Mouse (Mus musculus) macrophage (primary cell): Measurements from ENCODE around the gene Ppp4r3b. TPM values are rescaled to one million over a fixed set of nuclear protein-coding genes. Genes with fewer than 3 reads are reported as not detected.

Experiments used
- H3K27ac ChIP-seq: fragments of 350-480 bp; formaldehyde crosslinking; 2 replicates; pipeline ENCODE4 v1.9.0; 2021
- H3K36me3 ChIP-seq: fragments of 350-480 bp; formaldehyde crosslinking; 2 replicates; pipeline ENCODE4 v1.9.0; 2021; ENCODE audit errors: inconsistent target
- H3K4me3 ChIP-seq: fragments of 350-480 bp; formaldehyde crosslinking; 2 replicates; pipeline ENCODE4 v1.9.0; 2021; ENCODE audit errors: inconsistent target
- H3K79me2 ChIP-seq: fragments of 350-480 bp; formaldehyde crosslinking; 2 replicates; pipeline ENCODE4 v1.9.0; 2021; ENCODE audit errors: inconsistent target
- WGBS: methylation state at CpG from one replicate; pipeline ENCODE4 v1.1.7; 2026; ENCODE audit warnings: inconsistent platforms; ENCODE audit not compliant: missing documents; 5-methylcytosine and 5-hydroxymethylcytosine counted together
- polyA plus RNA-seq: library from polyadenylated mRNA; stranded (reverse); fragments of 250-400 nt; gene quantifications from 3 replicates; pipeline ENCODE4 v1.2.4, GENCODE M21; 2018; ENCODE audit warnings: inconsistent platforms
- total RNA-seq, 78 experiments: library from RNA; depleted of rRNA; stranded (reverse); fragments of 250-400 nt; gene quantifications; 1 replicate in 9 of 78; 2 replicates in 24 of 78; 3 replicates in 43 of 78; 4 replicates in 2 of 78; pipeline ENCODE4 v1.2.4; 2018; ENCODE audit warnings: inconsistent platforms in 56 of 78

Gene Ppp4r3b
- total RNA-seq (2018; cell fraction: chromatin; rRNA removed): 100 to 1,000 TPM in 2 of 26 experiments, 10 to 100 TPM in 24; 50.2 to 103 (median 82.6) TPM
- total RNA-seq (2018; cell fraction: cytosol; rRNA removed): 10 to 100 TPM; 35.1 to 59.1 (median 50.9) TPM
- total RNA-seq (2018; cell fraction: nucleus; rRNA removed): 100 to 1,000 TPM in 1 of 26 experiments, 10 to 100 TPM in 25; 43.6 to 100 (median 66.0) TPM
- 30.5 to 42.1 TPM (median 41.2 TPM) in 3 replicates for polyA plus RNA-seq

DNA sequence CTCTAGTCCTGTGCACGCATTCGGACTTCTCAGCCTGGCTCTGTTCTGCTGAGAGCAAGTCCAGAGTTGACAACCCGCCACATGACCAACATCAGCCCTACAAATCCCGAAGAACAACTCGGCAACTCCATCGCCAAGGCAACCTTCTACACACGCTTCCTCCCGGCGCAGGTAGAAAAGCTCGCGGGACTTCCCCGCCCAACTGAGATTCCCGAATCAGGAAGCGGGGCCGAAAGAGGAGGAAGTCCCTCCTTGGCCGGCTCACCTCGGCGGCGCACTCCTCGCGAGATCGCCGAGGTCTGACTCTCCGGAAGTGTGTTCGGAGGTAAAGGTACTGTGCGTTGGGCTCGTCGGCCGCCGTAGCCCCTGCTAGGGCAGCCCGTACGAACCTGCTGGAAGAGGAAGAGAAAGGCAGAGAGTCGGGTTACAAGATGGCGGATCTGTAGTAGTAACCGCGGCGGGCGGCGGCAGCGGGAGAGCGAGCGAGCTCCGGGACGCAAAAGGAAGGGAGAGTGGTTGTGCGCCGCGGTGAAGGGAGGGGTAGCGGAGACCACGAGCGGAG is at the start of gene Ppp4r3b:
Ppp4r3b (plus strand) TSS at position 328 of the 562 bp plus-strand sequence.
- H3K79me2 ChIP-seq: peaks cover 56% of the 10 kb centered on the region
- H3K27ac ChIP-seq: peak within 1 kb of the TSS; percentile 94
- H3K36me3 ChIP-seq: peaks cover 6% of the 10 kb centered on the region; the same call in 1 of the 2 replicates
- peak within 1 kb of the TSS; percentile 99 for H3K4me3 ChIP-seq
- WGBS: 1% methylated on average over 50 of the region's 50 CpGs

DNA sequence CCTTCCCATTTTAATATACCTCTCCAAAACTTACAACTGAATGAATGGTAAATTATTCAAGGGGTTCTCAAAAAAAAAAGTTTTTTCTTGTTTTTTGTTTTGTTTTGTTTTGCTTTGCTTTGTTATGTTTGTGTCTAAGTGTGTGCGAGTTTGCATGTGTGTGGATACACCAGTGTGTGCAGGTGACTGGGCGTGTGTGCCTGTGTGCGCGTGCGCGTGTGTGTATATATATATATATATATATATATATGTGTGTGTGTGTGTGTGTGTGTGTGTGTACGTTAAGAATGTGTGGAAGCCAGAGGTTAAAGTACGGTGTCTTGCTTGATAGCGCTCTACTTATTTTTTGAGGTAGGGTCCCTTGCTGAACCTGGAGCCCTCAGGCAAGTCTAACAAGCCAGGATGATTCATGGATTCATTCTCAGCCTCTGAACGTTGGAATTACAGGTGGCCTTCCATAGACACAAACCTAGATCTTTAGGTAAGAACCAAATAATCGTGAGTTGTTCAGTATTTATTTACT is 42.8 kb upstream of the Ppp4r3b start:
- 13% methylated on average over 5 of the region's 11 CpGs for WGBS
- peaks cover 18% of the 10 kb centered on the region for H3K36me3 ChIP-seq
- H3K4me3 ChIP-seq: peak overlapping the region; percentile 97
- peaks cover 25% of the 10 kb centered on the region for H3K79me2 ChIP-seq
- peak overlapping the region; percentile 39 for H3K27ac ChIP-seq

DNA sequence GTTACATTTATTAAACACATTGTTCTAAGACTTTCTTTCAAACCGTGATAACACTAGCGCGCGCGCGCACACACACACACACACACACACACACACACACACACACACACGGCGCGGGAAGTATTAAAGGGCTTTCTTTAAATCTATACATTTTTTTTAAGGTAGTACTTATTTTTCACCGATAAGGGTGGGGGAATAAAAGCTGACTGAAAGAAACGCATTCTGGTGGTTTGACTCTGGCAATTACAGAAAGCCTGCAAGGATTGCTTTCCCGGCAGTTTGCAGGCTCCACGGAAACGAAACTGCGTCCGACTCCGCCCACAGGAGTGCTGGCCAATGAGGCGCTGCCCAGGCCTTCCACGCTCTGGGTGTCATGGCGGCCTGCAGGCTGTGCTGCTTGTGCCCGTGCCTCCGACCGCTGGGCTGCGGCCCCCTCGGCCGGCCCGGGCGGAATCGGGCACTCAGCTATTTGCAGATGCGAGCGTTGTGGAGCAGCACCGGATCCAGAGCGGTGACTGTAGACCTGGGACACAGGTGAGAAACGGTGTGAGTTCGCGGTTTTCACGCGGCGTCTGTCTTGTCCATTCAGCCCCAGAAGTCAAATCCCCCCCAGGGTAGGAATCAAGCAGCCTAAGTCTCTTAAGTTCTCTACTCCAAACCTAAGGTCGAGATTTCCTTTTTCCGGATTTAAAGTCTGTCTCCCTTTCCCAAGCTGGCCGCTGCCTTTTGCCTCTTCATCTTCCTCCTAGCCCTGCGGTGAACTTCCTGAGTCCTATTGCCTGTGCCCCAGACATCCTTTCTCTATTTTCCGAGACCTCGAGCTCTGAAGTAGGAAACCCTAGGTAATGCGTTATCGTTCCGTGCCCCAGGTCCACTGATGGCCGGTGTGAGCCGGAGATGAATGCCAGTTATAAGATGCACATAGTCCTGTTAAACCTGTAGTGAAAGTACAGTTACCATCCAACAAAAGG is 42.0 kb upstream of the Ppp4r3b start, which contains the start of gene Pnpt1:
Pnpt1 (plus strand) TSS at position 360 of the 971 bp plus-strand sequence.
- under 1% methylated on average over 47 of the region's 50 CpGs for WGBS
- Histone ChIP-seq H3K79me2 (peaks cover 25% of the 10 kb centered on the region), H3K36me3 (peaks cover 26% of the 10 kb centered on the region), H3K27ac (peak within 1 kb of the TSS; percentile 52), H3K4me3 (peak within 1 kb of the TSS; percentile 97)

DNA sequence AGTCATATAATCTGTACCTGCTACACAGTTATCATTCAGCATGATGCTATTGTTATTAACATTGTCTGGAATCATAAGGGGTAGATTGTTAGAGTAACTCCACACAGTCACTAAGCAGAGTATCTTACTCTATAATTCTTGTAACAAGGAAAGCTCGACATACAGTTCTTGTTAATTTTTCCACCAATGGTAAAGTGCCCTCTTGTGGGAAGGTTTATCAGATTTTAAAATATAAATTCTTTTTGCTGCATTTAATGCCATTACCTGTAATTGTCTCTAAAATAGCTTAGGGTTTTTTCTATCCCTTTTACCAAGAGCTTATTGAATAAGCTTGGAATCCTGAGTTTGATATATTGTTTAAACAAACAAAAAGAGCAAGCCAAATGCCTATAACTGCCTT is 32.0 kb upstream of the Ppp4r3b start:
- no peak overlapping the region for H3K4me3 ChIP-seq
- no peak overlapping the region for H3K27ac ChIP-seq
- WGBS: 67% methylated on average over 1 of the region's 1 CpGs
- no peaks in the 10 kb centered on the region for H3K79me2 ChIP-seq
- H3K36me3 ChIP-seq: peaks cover 84% of the 10 kb centered on the region

DNA sequence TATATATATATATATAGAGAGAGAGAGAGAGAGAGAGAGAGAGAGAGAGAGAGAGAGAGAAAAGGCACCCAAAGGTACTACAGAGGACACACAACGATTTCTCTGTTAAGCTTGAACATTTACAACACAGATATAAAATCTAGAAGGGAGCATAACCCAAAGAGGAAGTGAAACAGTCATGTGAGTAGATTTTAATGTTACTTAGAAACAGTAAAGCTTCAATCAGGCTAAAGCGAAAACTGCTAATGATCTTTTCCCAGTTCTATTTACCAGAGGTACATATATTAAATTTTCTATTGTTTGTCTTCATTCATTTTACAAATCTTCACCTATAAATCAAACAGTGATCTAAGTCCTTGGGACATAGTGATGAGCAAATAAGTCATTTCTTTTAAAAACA is 23.8 kb upstream of the Ppp4r3b start:
- 0% methylated on average over 1 of the region's 2 CpGs for WGBS
- Histone ChIP-seq H3K79me2 (no peaks in the 10 kb centered on the region), H3K27ac (peak overlapping the region; percentile 55), H3K36me3 (peaks cover 44% of the 10 kb centered on the region), H3K4me3 (no peak overlapping the region)

DNA sequence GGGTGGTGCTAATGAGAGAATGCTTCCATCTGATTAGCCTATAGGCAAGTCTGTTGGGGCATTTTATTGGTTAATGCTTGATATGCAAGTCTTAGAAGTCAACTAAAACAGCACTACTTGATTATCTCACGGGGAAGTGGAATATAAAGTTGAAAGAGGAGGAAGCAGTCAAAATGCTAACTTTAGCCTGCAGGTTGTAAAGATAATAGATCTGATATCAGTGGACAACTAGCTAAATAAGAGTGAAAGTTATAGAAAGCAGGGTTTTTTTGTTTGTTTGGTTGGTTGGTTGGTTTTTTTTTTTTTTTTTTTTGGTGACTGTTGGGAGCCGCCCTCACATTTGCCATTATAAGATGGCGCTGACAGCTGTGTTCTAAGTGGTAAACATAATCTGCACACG is 9.1 kb upstream of the Ppp4r3b start:
- Histone ChIP-seq H3K27ac (no peak overlapping the region), H3K79me2 (no peaks in the 10 kb centered on the region), H3K36me3 (peaks cover 33% of the 10 kb centered on the region; the same call in 1 of the 2 replicates), H3K4me3 (no peak overlapping the region)
- WGBS: 88% methylated on average over 3 of the region's 4 CpGs

DNA sequence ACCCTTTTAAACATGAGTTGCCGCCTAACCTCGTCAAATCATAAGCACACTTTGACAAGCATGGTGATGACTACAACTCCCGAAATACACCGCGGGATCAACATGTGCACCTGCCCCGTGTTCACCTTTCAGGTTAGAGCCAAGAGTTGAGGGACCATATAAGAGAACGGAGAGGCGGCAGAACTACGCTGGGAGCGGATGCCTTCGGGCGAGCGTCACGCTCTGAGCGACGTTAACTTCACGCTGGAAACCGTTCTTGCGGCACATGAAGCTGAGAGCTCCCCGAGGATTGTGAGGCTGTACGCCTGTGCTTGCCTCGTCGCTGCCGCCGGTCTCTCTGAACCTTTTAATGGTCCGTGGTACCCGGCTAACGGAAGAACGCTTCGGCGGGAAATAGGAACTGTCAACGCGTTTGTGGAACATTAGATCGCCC is 715 bp upstream of the Ppp4r3b start:
- Histone ChIP-seq H3K79me2 (peaks cover 50% of the 10 kb centered on the region), H3K36me3 (no peaks in the 10 kb centered on the region), H3K4me3 (peak overlapping the region; percentile 99), H3K27ac (peak overlapping the region; percentile 94)
- WGBS: under 1% methylated on average over 34 of the region's 34 CpGs

DNA sequence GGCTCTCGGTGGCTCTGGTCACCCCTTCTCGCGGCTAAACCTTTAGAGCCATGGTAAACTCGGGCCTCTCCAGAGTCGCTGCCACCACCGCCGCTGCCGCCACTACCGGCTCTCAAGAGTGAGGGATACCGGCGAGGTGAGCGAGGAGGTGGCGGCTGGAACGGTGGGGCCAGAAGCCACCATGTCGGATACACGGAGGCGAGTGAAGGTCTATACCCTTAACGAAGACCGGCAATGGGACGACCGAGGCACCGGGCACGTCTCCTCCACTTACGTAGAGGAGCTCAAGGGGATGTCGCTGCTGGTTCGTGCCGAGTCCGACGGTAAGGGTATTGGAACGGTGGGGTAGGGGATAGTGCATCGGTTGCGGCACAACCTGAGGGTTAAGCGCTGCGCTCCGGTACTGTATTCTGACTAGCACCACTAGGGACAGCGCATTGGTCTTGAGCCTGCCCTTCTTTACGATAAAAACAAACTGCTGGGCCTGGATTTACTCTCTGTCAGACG is 488 bp downstream of the Ppp4r3b start:
- H3K4me3 ChIP-seq: peak overlapping the region; percentile 99
- 0% methylated on average over 38 of the region's 38 CpGs for WGBS
- peaks cover 62% of the 10 kb centered on the region for H3K79me2 ChIP-seq
- peaks cover 11% of the 10 kb centered on the region; the same call in 1 of the 2 replicates for H3K36me3 ChIP-seq
- H3K27ac ChIP-seq: peak overlapping the region; percentile 94

DNA sequence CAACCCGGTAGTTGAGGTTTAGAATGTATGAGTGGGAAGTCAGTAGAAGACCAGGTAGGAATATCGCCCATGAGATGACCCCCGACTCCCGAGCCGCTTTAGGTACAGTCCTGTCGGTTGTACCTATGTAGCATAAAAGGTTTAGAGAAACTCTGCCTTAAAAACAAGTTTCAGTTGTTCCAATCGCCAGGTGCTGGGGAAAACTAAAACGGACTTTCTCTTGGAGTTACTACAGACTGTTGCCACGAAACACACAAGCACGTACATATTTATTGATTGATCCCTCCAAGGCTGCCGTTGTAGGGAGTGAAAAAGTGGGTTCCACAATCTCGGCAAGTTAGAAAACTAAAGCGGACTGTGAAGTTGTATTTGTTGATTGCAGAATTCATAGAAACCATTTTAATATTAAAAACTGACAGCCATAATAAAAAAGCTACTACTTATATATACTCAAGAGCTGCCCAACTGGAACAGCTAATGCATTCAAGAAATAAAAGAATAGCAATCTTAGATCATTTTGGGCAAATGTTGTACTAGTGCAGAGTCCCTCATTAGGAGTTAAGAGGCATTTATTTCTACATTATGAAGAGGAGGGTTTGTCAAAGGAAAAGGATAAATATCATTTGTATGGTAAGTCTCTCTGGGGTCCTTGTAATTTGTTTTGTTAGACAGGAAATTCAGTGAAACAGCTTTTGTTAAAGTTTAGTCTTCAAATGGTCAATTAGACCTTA is 1.2 kb downstream of the Ppp4r3b start:
- H3K27ac ChIP-seq: peak overlapping the region; percentile 94

DNA sequence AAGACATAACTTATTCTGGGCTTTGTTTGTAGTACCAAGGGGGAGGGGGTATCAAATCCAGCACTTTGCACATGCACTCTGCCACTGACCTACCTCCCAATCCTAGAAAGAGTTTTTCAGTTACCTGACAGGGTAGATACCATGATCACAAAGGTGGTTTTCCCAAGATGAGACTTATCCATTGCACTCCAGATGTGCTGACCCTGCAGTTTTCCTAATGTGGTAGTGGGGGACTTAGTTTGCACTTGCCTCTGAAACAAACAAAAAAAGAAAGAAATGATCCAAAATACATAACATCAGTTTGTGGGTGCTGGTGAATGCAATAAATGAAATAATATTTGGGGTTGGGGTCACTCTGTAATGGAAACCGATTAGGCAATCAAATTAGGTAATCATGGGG is 6.6 kb downstream of the Ppp4r3b start:
- H3K36me3 ChIP-seq: peaks cover 25% of the 10 kb centered on the region
- H3K27ac ChIP-seq: no peak overlapping the region
- no peak overlapping the region for H3K4me3 ChIP-seq
- H3K79me2 ChIP-seq: peaks cover 100% of the 10 kb centered on the region
- whole genome bisulfite sequencing: 100% methylated on average over 1 of the region's 1 CpGs

More for the DNA sequence above, 1.2 kb downstream of the Ppp4r3b start:
- H3K79me2 ChIP-seq: peaks cover 69% of the 10 kb centered on the region
- H3K4me3 ChIP-seq: peak overlapping the region; percentile 99
- H3K36me3 ChIP-seq: peaks cover 14% of the 10 kb centered on the region; the same call in 1 of the 2 replicates
- WGBS: 4% methylated on average over 12 of the region's 13 CpGs

DNA sequence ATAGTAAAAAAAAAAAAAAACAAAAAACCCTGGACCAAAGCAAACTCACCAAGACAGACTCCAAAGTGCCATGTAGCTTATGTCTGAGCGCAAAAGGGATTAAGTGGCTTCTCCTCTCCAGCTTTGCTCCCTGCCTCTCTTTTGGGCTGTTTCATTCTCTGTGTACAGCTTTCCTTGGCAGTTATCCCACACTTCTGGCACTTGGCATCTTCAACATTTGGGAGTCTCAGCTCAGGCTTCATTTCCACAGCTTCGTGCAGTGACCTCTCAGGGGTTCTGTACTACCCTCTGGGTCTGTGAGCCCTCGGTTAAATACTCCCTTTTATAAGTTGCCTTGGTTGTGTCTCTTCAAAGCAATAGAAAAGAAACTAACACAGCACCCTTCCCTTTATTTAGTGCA is 8.0 kb downstream of the Ppp4r3b start:
- 100% methylated on average over 3 of the region's 3 CpGs for WGBS
- peaks cover 25% of the 10 kb centered on the region for H3K36me3 ChIP-seq
- no peak overlapping the region for H3K4me3 ChIP-seq
- H3K79me2 ChIP-seq: peaks cover 100% of the 10 kb centered on the region
- no peak overlapping the region for H3K27ac ChIP-seq

DNA sequence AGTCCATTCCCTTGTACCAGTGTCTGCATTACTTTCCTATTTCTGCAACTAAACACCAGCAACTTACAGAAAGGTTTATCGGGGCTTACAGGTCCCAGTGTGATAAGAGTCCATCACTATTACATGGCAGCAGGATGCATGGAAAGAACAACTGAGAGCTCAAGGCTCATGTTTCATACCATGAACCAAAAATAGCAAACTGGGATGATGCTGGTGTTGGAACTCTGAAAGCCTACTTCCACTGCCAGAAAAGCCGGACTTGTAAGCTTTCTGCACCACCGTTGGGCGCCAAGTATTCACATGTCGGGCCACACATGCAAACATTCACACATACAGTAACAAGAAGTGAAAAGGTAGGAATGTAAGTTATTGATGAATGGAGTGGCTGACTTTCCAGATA is 9.1 kb downstream of the Ppp4r3b start:
- Histone ChIP-seq H3K36me3 (peaks cover 33% of the 10 kb centered on the region), H3K4me3 (no peak overlapping the region), H3K79me2 (peaks cover 100% of the 10 kb centered on the region), H3K27ac (no peak overlapping the region)
- 88% methylated on average over 2 of the region's 5 CpGs for WGBS

DNA sequence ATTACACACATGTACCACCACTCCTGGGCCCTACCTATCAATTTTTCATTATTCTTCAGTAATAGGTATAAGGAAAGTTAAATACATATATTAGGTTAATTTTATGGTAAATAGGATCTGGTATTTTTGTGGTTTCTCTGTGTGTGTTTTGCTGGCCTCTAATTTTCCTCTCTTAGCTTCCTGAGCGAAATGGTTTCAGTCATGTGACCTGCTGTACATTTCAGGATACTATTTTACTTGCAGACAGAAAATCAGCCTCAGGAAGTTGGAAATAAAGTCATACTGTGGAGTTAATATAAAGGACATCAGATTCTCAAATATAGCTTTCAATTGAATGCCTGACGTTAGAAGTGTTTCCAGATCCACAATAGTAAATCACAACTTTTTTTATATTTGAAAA is 16.3 kb downstream of the Ppp4r3b start:
- H3K4me3 ChIP-seq: no peak overlapping the region
- peak overlapping the region; percentile 31 for H3K27ac ChIP-seq
- peaks cover 25% of the 10 kb centered on the region; the same call in 1 of the 2 replicates for H3K36me3 ChIP-seq
- WGBS: 60% methylated on average over 2 of the region's 2 CpGs
- peaks cover 99% of the 10 kb centered on the region for H3K79me2 ChIP-seq
